Mouse (Mus musculus): ENCODE measurements around the gene Gsta3.

The Gsta3 gene

DNA sequence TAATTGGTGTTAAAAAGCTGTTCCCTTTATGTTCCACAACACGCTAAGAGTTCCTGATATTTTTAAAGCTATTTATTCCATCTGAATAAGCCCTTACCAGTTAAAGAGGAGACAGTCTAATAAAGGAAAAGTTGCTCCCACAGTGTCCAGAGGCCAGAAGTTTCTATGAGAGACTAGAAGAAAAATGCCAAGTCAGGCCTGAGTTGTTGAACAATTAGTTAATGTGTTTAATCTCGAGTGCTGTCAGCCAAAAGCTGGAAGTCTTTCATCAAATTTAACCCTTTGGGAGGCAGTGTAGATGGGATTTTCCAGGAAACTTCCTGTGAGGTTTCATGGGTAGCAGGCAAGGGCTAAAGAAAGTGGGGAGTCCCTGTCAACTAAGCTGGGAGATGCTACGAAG is 59.4 kb downstream of the Gsta3 start:
- no peak for DNase-seq (ENCODE audit: low read depth, low spot score)

DNA sequence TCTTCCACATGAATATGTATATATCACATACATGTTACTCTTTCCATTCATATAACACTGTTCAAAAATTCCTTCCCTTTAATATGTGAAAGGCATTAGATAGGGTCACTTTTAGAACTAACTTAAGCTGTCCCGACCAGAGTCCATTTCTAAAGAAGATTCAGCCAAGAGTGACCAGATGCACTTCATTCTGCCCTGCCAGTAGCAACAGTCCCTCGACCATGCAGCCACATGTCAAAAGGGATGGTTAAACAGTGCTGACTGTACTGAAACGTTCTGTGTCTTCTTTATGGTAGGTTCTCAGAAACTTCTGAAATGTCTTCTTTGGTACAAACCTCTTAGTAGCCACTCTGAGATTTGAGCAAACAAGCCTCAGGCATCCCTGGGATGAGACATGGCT is 61.3 kb downstream of the Gsta3 start:
- no peak for DNase-seq (ENCODE audit: low read depth, low spot score)

DNA sequence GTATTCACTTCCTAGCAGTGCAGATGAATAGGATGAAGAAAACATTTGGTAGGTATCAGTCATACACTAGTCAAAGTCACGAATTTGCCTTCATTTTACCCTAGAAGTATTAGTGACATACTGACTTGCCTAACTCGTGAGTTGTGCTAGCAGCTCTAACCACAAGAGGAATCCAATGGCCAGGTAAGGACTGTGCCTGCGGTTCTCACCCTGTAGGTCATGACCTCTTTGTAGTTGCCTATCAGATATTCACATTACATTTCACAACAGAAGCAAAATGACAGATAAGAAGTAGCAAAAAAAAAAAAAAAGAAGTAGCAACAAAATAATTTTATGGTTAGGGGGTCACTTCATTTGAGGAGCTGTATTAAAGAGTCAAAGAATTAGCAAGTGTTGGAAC is 63.8 kb downstream of the Gsta3 start:
- DNase-seq (ENCODE audit: low read depth, low spot score), result peak; percentile 21

DNA sequence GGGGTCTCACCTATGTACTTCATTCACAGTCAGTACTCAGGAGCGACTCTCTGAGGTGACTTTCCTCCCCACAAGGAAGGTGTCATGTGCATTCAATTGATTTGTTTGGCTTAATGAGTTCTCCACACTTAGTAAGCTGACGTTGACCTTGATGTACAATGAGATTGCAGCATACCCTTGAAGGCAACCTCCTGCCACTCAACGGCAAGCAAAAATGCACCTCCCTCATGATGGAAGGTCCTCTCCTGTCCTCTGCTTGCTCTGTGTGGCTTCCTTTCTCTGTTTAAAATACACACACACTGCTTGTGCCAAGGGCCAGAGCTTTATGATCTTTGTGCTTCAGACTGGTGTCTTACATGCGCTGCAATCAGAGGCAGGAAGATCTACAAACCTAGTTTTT is 64.3 kb downstream of the Gsta3 start:
- DNase-seq (ENCODE audit: low read depth, low spot score), result no peak

DNA sequence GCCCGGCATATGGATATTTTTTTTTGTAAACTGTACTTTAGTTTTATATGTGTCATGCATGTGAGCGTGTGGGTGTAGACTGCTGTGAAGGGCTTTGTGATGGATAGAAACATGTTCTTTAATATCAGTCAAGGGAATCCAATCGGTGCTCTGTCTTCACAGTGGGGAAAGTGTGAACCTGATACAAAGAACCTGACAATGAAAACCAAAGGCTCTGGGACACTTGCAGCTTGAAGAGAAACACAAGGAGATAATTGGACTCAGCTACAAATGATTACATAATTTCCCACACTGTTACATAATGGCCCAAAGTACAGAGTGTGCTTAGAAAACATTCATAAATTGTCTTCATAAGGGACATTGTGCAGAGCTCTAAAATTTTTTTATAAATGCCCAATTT is 65.1 kb downstream of the Gsta3 start:
- no peak for DNase-seq (ENCODE audit: low read depth, low spot score)

DNA sequence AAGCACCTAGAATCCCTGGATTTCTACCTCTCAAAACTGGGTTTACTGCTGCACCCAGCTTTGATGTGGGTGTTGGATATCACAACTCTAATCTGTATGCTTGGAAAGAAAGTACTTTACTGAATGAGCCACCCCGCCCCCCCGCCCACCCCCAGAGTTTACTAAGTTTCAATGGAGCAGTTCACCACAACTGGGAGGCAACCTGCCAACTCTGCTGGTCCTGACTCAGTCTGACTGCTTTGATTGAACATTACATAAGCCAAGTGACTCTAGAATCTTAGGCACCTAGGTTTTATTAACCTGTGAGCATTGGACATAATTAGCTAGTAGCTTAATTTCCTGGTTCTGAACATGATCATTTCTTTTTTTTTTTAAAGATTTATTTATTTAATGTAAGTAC is 73.9 kb downstream of the Gsta3 start:
- peak; percentile 47 for DNase-seq (ENCODE audit: low read depth, low spot score)
